Mouse (Mus musculus): ENCODE results near the gene Adcy10.

DNA sequence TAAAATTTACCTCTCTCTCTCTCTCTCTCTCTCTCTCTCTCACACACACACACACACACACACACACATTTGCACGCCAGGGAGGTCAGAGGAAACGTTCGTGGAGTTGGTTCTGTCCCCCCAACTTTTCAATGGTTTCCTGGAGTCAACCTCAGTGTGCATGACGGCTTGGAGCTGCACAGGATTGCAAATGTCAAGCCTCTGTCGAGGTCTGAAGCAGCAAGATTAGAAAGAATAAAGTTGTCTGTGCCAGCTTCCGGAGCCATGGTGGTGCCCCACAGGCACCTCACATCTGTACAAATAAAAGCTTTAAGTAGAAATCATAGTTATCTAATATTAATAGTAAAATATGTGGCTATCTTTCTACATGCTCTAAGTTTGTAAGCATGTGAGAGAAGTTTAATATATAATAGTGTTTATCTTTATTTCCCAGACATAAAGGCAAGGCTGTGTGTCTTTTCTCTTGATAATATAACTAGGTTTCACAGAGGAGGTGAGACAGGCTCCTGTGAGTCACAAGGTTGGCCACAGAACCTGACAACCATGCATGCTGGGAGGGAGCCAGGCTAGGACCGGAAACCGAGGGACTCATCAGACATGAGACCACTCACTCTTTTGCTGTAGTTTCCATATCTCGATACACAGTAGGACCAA, 91.6 kb downstream of the Adcy10 start:
- TF ChIP-seq CTCF (IDR thresholded peaks at IDR 0.05; ENCODE audit: borderline replicate concordance, insufficient read depth, low read length): no peak
- no peak for TF ChIP-seq POLR2A (IDR thresholded peaks at IDR 0.05; ENCODE audit: low read depth, low read length)

All from embryonic fibroblast, embryonic 13.5 days (primary cell).